ENCODE assay signal across 8 mouse cellular contexts in genomic region chr17:43016371-43017331, GRCm38 (mm10). TPM values are rescaled to one million over a fixed set of nuclear protein-coding genes. Genes with fewer than 3 reads are reported as not detected.
DNase-seq lines count a peak whose midpoint lies in the region; ATAC-seq and TF ChIP-seq lines count a peak whose summit lies in the region.

Gene Tnfrsf21 (plus strand): TSS chr17:43016555.

- ATAC-seq in forebrain, postnatal 0 days, result peak; percentile 95
- peak; percentile 94 for ATAC-seq in neural tube, embryonic 15.5 days (ENCODE audit: low FRiP score)

- TF ChIP-seq CTCF in forebrain, postnatal 0 days (IDR thresholded peaks at IDR 0.05; ENCODE audit: low read depth), result peak; percentile 89
- peak; percentile 95 for TF ChIP-seq CTCF in layer of hippocampus, adult 2 months (conservative IDR thresholded peaks at IDR 0.05)
- TF ChIP-seq CTCF in lung, adult 2 months (IDR thresholded peaks at IDR 0.05; ENCODE audit: insufficient read depth, low read length), result peak; percentile 89

- 1% methylated on average over 77 of the region's 80 CpGs for WGBS in forebrain, postnatal 0 days
- WGBS in lung, adult 2 months, result under 1% methylated on average over 77 of the region's 80 CpGs
- WGBS in neural tube, embryonic 15.5 days, result under 1% methylated on average over 80 of the region's 80 CpGs

- peak; percentile 69; the same call in 1 of the 2 replicates for TF ChIP-seq POLR2A in lung, adult 2 months (IDR thresholded peaks at IDR 0.05; ENCODE audit: borderline replicate concordance, extremely low read depth, low read depth, low read length)

- H3K4me3 ChIP-seq in ES-E14 (ENCODE audit: insufficient read depth in 1 of 2, low read depth in 1 of 2, low read length in 2 of 2, poor library complexity in 1 of 2, severe bottlenecking in 1 of 2), result peak within 1 kb of the TSS; percentile 72 to 85
- peak within 1 kb of the TSS; percentile 96 for H3K4me3 ChIP-seq in forebrain, postnatal 0 days (ENCODE audit: low read depth, low read length)
- H3K4me3 ChIP-seq in layer of hippocampus, adult 2 months, result peak within 1 kb of the TSS; percentile 92
- peak within 1 kb of the TSS; percentile 61 for H3K4me3 ChIP-seq in lung, adult 2 months (replicated peaks; ENCODE audit: extremely low read depth, low read depth, low read length)
- H3K4me3 ChIP-seq in neural tube, embryonic 15.5 days (replicated peaks), result peak within 1 kb of the TSS; percentile 83

- no peak within 1 kb of the TSS for H3K27ac ChIP-seq in ES-E14 (ENCODE audit: insufficient read depth, low read depth, low read length, poor library complexity, severe bottlenecking)
- peak within 1 kb of the TSS; percentile 97 for H3K27ac ChIP-seq in forebrain, postnatal 0 days (ENCODE audit: low read depth, low read length)
- H3K27ac ChIP-seq in layer of hippocampus, adult 2 months, result peak within 1 kb of the TSS; percentile 95
- peak within 1 kb of the TSS; percentile 95 for H3K27ac ChIP-seq in neural tube, embryonic 15.5 days (replicated peaks)

- DNase-seq in ES-E14 (ENCODE audit: low read depth, low spot score), result peak; percentile 94
- peak; percentile 87 for DNase-seq in cerebellum, adult 8-10 months
- DNase-seq in forebrain, postnatal 0 days, result peak; percentile 96
- peak; percentile 87 to 90 for DNase-seq in heart, postnatal 36 days
- peak; percentile 95 for DNase-seq in layer of hippocampus, adult 2 months (ENCODE audit: low spot score in 2 of 2)
- DNase-seq in lung, adult 2 months, result peak; percentile 88
- peak; percentile 87 for DNase-seq in testis, postnatal 10 days (ENCODE audit: low spot score)

- in situ Hi-C loops in ES-E14 (cut with MboI; ENCODE audit: low sequenced_read_pairs in 2 of 2, unreplicated experiment in 2 of 2), result no loop called here

- no peaks in the 10 kb centered on the region for H3K4me1 ChIP-seq in ES-E14 (ENCODE audit: control insufficient read depth in 2 of 2, insufficient read depth in 2 of 2, low read length in 2 of 2, poor library complexity in 1 of 2)
- peaks cover 10% of the 10 kb centered on the region; the same call in 1 of the 2 replicates for H3K4me1 ChIP-seq in forebrain, postnatal 0 days (ENCODE audit: insufficient read depth)
- no peaks in the 10 kb centered on the region for H3K4me1 ChIP-seq in lung, adult 2 months (ENCODE audit: control insufficient read depth, insufficient read depth, low read length)
- peaks cover 33% of the 10 kb centered on the region for H3K4me1 ChIP-seq in neural tube, embryonic 15.5 days

- no peaks in the 10 kb centered on the region for H3K27me3 ChIP-seq in forebrain, postnatal 0 days (ENCODE audit: insufficient read depth, low read length)
- H3K27me3 ChIP-seq in neural tube, embryonic 15.5 days (replicated peaks), result no peaks in the 10 kb centered on the region

- peak within 1 kb of the TSS; percentile 62 for H3K4me2 ChIP-seq in forebrain, postnatal 0 days (ENCODE audit: low read depth)
- H3K4me2 ChIP-seq in neural tube, embryonic 15.5 days, result peak within 1 kb of the TSS; percentile 67

- no peaks in the 10 kb centered on the region for H3K9me3 ChIP-seq in ES-E14 (ENCODE audit: control insufficient read depth, insufficient read depth, low read depth, low read length)
- no peaks in the 10 kb centered on the region for H3K9me3 ChIP-seq in forebrain, postnatal 0 days (ENCODE audit: low read length)
- H3K9me3 ChIP-seq in neural tube, embryonic 15.5 days (replicated peaks), result no peaks in the 10 kb centered on the region

- no peaks in the 10 kb centered on the region for H3K36me3 ChIP-seq in ES-E14 (ENCODE audit: control insufficient read depth, insufficient read depth, low read length, poor library complexity, severe bottlenecking)
- H3K36me3 ChIP-seq in forebrain, postnatal 0 days (ENCODE audit: insufficient read depth), result peaks cover 5% of the 10 kb centered on the region; the same call in 1 of the 2 replicates
- no peaks in the 10 kb centered on the region for H3K36me3 ChIP-seq in neural tube, embryonic 15.5 days

- H3K9ac ChIP-seq in ES-E14 (ENCODE audit: insufficient read depth, low read depth, low read length, poor library complexity, severe bottlenecking), result peak within 1 kb of the TSS; percentile 85
- peak within 1 kb of the TSS; percentile 99 for H3K9ac ChIP-seq in forebrain, postnatal 0 days
- H3K9ac ChIP-seq in neural tube, embryonic 15.5 days (replicated peaks), result peak within 1 kb of the TSS; percentile 97

- intact Hi-C loops in heart, postnatal 36 days (cut with DNase I), result loop anchor here (1.0 to 2.0 kb wide), 2 partner anchors 60 to 213 kb away; no protein-coding TSS in a partner anchor

TF ChIP-seq in ES-E14, 5 proteins besides CTCF, POLR2A, EP300 and RAD21:
- TF ChIP-seq HCFC1 (IDR thresholded peaks at IDR 0.05; ENCODE audit: borderline replicate concordance, insufficient read depth, low read length), result no peak
- TF ChIP-seq MAFK (IDR thresholded peaks at IDR 0.05; ENCODE audit: insufficient read depth, low read depth, low read length), result no peak
- TF ChIP-seq CHD2 (IDR thresholded peaks at IDR 0.05; ENCODE audit: low read depth, low read length), result no peak
- TF ChIP-seq ZNF384 (IDR thresholded peaks at IDR 0.05; ENCODE audit: low read depth, low read length), result no peak; the same call in 1 of the 2 replicates
- peak; percentile 87 for TF ChIP-seq ZC3H11A (IDR thresholded peaks at IDR 0.05; ENCODE audit: borderline replicate concordance, low read depth, low read length)
TF ChIP-seq in ES-E14: peak in this region for 1.

RNA-seq across cellular contexts. Expression of gene Tnfrsf21, which starts in this region (rescaled TPM):
- 19.8 and 22.5 TPM in 2 replicates for total RNA-seq in ES-E14 (2012; rRNA removed)
- 50.8 and 71.4 TPM in 2 replicates for total RNA-seq in forebrain, postnatal 0 days (2014; rRNA removed)
- 58.9 and 73.7 TPM in 2 replicates for polyA plus RNA-seq in forebrain, postnatal 0 days (2015; fragmentation: Nextera tagmentation; extraction: Ambion mirVana)
- 10 to 100 TPM; 11.9 to 12.2 TPM for total RNA-seq in heart, postnatal 36 days (2021)
- 100 to 1,000 TPM; 121 to 123 TPM for total RNA-seq in layer of hippocampus, adult 2 months (2021)
- polyA plus RNA-seq in lung, adult 2 months (2012; rRNA removed), result 29.5 and 29.7 TPM in 2 replicates
- 78.6 and 84.4 TPM in 2 replicates for polyA plus RNA-seq in neural tube, embryonic 15.5 days (2015; fragmentation: Nextera tagmentation; extraction: Ambion mirVana)
